Mouse (Mus musculus): ENCODE results near the gene Mbtps2. TPM values are rescaled to one million over a fixed set of nuclear protein-coding genes. Genes with fewer than 3 reads are reported as not detected.

Mbtps2 gene
- total and polyA plus RNA-seq, 3 experiments, result 5.8 to 30.2 (median 12.4) TPM

DNA sequence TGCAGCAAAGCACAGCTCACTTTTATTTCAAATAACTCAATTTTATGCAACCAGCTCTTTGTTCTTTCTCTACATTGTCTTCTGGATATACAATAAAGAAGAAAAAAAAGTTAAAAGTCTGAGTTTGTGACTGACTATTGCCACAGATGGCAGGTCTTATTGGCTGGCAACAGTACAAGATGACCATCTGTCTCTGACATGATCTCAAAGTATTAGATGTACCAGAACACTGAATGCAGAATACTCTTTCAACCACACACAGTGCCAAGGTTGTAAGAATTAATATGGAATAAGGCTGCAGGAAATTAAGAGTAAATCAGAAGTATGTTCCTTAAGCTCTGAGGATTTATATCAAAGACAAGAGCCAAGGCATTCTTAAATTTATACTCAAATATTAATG is 12.1 kb downstream of the Mbtps2 start:
- Histone ChIP-seq H3K27ac (ENCODE audit: insufficient read depth, low read depth) (no peak overlapping the region), H3K27me3 (replicated peaks) (no peaks in the 10 kb centered on the region), H3K36me3 (replicated peaks in 1 of 2; ENCODE audit: control insufficient read depth in 1 of 2, insufficient read depth in 1 of 2, low read length in 1 of 2) (peaks cover 9 to 55% of the 10 kb centered on the region in 2 experiments), H3K9me3 (replicated peaks; ENCODE audit: low read length) (no peaks in the 10 kb centered on the region), H3K4me1 (ENCODE audit: control insufficient read depth in 1 of 2, insufficient read depth in 2 of 2) (no peaks in the 10 kb centered on the region), H3K9ac (ENCODE audit: insufficient read depth, low read depth) (no peak overlapping the region), H3K79me2 (replicated peaks; ENCODE audit: control insufficient read depth, extremely low read depth, insufficient read depth, poor library complexity, severe bottlenecking) (no peaks in the 10 kb centered on the region), H3K4me2 (ENCODE audit: insufficient read depth, low read depth, poor library complexity, severe bottlenecking) (no peak overlapping the region), H3K4me3 (replicated peaks in 1 of 3; ENCODE audit: low read depth in 2 of 3, low read length in 2 of 3, poor library complexity in 1 of 3) (no peak overlapping the region)
- TF ChIP-seq POLR2A (IDR thresholded peaks at IDR 0.05; ENCODE audit: low read depth, low read length), result no peak
- TF ChIP-seq JUN (IDR thresholded peaks at IDR 0.05; ENCODE audit: insufficient read depth, low read depth, low read length), result no peak
- TF ChIP-seq IRF4 (IDR thresholded peaks at IDR 0.05; ENCODE audit: low read depth, low read length), result no peak
- no peak for TF ChIP-seq GABPA (IDR thresholded peaks at IDR 0.05; ENCODE audit: insufficient replicate concordance, low read depth, low read length)
- no peak for TF ChIP-seq TCF12 (IDR thresholded peaks at IDR 0.05; ENCODE audit: low read depth, low read length)
- no peak for TF ChIP-seq UBTF (IDR thresholded peaks at IDR 0.05; ENCODE audit: low read depth, low read length)
- TF ChIP-seq USF1 (IDR thresholded peaks at IDR 0.05; ENCODE audit: low read depth, low read length), result no peak
- no peak for TF ChIP-seq SMC3 (IDR thresholded peaks at IDR 0.05; ENCODE audit: low read depth, low read length)
- TF ChIP-seq SIN3A (IDR thresholded peaks at IDR 0.05; ENCODE audit: low read length), result no peak
- no peak for TF ChIP-seq ELF1 (IDR thresholded peaks at IDR 0.05; ENCODE audit: low read depth, low read length)
- TF ChIP-seq NELFE (IDR thresholded peaks at IDR 0.05; ENCODE audit: low read depth, low read length), result no peak
- no peak for TF ChIP-seq CHD1 (IDR thresholded peaks at IDR 0.05; ENCODE audit: low read depth, low read length)
- DNase-seq (ENCODE audit: extremely low read depth), result no peak
- in situ Hi-C loops (cut with MboI; ENCODE audit: low pct_ligation_motif_present, low pct_unique_long_range_greater_than_20kb, low sequenced_read_pairs), result no loop called here
- dilution Hi-C loops (cut with MboI; ENCODE audit: extremely low pct_ligation_motif_present, extremely low pct_unique_long_range_greater_than_20kb, low sequenced_read_pairs), result no loop called here

DNA sequence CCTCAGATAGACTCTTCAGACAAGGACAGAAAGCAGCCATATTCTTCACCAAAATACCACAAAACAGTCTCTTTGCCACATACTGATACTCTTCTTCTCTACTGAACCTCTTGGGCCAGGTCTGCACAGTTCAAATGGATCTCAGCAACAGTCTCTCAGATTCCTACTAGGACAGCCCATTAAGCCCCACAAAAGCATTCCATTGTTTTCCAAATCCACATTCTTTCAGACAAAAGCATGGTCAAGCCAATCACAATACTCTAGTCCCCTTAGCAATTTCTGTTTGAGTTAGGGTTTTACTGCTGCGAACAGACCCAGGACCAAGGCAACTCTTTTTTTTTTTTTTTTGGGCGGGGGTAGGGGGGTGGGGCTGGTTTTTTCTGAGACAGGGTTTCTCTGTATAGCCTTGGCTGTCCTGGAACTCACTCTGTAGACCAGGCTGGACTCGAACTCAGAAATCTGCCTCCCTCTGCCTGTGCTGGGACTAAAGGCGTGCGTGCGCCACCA is 19.4 kb downstream of the Mbtps2 start:
- Histone ChIP-seq H3K36me3 (replicated peaks in 1 of 2; ENCODE audit: control insufficient read depth in 1 of 2, insufficient read depth in 1 of 2, low read length in 1 of 2) (peaks cover 10 to 49% of the 10 kb centered on the region in 2 experiments), H3K4me2 (ENCODE audit: insufficient read depth, low read depth, poor library complexity, severe bottlenecking) (no peak overlapping the region), H3K9ac (ENCODE audit: insufficient read depth, low read depth) (no peak overlapping the region), H3K79me2 (replicated peaks; ENCODE audit: control insufficient read depth, extremely low read depth, insufficient read depth, poor library complexity, severe bottlenecking) (no peaks in the 10 kb centered on the region), H3K27ac (ENCODE audit: insufficient read depth, low read depth) (no peak overlapping the region), H3K9me3 (replicated peaks; ENCODE audit: low read length) (no peaks in the 10 kb centered on the region), H3K4me1 (ENCODE audit: control insufficient read depth in 1 of 2, insufficient read depth in 2 of 2) (no peaks in the 10 kb centered on the region), H3K4me3 (replicated peaks in 1 of 3; ENCODE audit: low read depth in 2 of 3, low read length in 2 of 3, poor library complexity in 1 of 3) (no peak overlapping the region), H3K27me3 (replicated peaks) (no peaks in the 10 kb centered on the region)
- no peak for DNase-seq (ENCODE audit: extremely low read depth)
- dilution Hi-C loops (cut with MboI; ENCODE audit: extremely low pct_ligation_motif_present, extremely low pct_unique_long_range_greater_than_20kb, low sequenced_read_pairs), result no loop called here
- in situ Hi-C loops (cut with MboI; ENCODE audit: low pct_ligation_motif_present, low pct_unique_long_range_greater_than_20kb, low sequenced_read_pairs), result no loop called here
- TF ChIP-seq POLR2AphosphoS2 (IDR thresholded peaks at IDR 0.05; ENCODE audit: low read depth, low read length) (no peak), ZNF384 (IDR thresholded peaks at IDR 0.05; ENCODE audit: low read depth, low read length) (no peak), RCOR1 (conservative IDR thresholded peaks at IDR 0.05; ENCODE audit: low read depth, low read length) (no peak), NELFE (IDR thresholded peaks at IDR 0.05; ENCODE audit: low read depth, low read length) (no peak), NRF1 (IDR thresholded peaks at IDR 0.05; ENCODE audit: low read depth, low read length) (no peak), SMC3 (IDR thresholded peaks at IDR 0.05; ENCODE audit: low read depth, low read length) (no peak), CHD1 (IDR thresholded peaks at IDR 0.05; ENCODE audit: low read depth, low read length) (no peak), MYC (IDR thresholded peaks at IDR 0.05; ENCODE audit: low read depth, low read length) (no peak), ZC3H11A (IDR thresholded peaks at IDR 0.05; ENCODE audit: low read depth, low read length) (no peak), MAFK (IDR thresholded peaks at IDR 0.05; ENCODE audit: insufficient replicate concordance, low read length) (no peak), ELF1 (IDR thresholded peaks at IDR 0.05; ENCODE audit: low read depth, low read length) (no peak), USF2 (conservative IDR thresholded peaks at IDR 0.05; ENCODE audit: low read depth, low read length) (no peak), BHLHE40 (IDR thresholded peaks at IDR 0.05; ENCODE audit: low read depth, low read length) (no peak)
